Mouse (Mus musculus) C3H10T1/2 (cell line): ENCODE data around the gene Usp22. TPM values are rescaled to one million over a fixed set of nuclear protein-coding genes. Genes with fewer than 3 reads are reported as not detected.

Experiments
- polyA plus RNA-seq, 2 experiments: library from polyadenylated mRNA; unstranded; fragments of >200 nt; fragmentation: generic; extraction: Trizol; gene quantifications; one replicate each; pipeline ENCODE4 v1.2.1; 2012; ENCODE audit warnings: missing spikeins in 2 of 2

Usp22 gene
- 10 to 100 TPM in 1 of 2 experiments, 1 to 10 TPM in 1; 9.6 to 61.6 TPM for polyA plus RNA-seq

DNA sequence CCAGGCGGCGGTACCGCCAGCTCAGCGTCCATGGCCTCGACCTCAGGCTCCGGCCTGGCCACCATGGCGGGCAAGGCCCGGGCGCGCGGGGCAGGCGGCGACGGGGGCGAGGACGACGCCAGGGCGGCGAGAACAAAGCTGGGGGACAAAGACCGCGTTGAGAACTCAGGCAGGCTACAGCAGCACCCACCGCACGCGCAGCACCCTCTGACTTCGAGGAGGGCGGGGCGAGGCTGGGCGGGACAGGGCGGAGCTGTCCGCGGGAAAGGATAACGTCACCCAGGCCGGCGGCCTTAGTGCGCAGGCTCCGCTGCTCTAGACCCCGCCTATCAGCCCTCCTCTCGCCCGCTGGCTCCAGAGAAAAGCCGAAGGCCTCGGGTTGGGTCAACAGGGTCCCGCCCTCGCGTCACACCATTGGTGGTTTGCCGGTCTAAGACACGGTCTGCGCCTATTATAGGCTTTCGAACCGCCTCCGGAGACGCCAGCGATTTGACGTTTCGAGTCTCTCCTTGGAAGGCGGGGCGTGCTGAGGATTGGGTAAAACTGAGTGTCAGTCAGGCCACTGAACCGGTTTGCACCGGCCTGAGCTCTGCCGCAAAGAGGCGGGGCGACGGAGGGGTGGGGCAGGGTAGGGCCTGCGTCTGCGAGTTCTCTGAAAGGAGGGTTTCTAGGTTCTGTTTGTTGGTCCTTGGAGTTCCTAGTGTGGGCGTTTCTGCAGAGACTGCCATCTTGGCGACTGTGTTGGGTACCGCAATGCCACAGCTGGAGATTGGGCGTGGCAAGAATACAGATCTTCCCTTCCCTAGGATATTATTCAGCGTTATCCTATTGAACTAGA is at the start of gene Usp22:
TSS of gene Usp22 (minus strand) at position 235 of the 838 bp plus-strand sequence.

GRCm38 (mm10) chr11:61207487-61208246 is 32.8 kb upstream of the Usp22 start, which contains the start of gene Aldh3a1:
TSS of gene Aldh3a1 (plus strand) at chr11:61207537.

DNA sequence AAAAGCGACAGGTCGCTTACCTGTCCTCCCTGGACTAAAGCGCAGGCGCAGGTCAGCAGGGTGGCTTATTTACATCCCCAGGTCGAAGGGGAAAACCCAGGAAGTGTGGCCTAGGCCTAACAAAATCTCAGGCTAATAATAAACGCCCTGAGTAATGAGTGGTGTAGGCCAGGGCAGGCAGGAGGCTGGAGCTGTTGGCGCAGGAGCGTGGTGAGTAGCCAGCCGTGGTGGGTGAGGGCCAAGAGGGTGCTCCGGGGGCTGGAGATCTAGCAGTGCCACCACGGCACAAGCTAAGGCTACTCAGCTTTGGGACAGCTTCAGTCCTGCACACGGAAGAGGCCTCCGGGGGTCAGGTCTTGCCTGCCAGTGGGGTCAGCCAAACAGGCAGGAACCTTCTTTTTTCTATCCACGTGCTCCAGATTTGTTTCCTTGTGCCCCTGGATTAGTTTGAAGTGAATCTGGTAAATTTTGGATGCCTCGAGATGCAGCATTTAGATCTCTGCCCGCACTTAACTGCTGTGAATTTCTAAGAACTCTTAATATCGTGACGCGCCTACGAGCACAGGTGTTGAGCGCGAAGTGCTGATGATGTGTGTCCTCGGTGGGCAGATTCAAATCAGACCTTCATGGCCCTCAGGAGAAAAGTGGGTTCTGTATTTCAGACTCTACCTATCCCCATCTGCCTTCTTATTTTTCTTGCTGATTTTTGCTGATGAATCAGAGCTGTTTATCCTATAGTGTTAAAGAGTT is 48.1 kb downstream of the Usp22 start, which contains the start of gene Tnfrsf13b:
TSS of gene Tnfrsf13b (plus strand) at position 150 of the 750 bp plus-strand sequence.

Other genes with a start within 250 kb of the Usp22 start
- 100 to 1,000 TPM in 1 of 2 experiments, 10 to 100 TPM in 1; 95.4 to 113 TPM for gene Map2k3, start 243.0 kb downstream of the Usp22 start, polyA plus RNA-seq
- gene Kcnj12, start 152.5 kb downstream of the Usp22 start, polyA plus RNA-seq: under 1 TPM; 0.06 to 0.07 TPM
- gene Tnfrsf13b, start 48.3 kb downstream of the Usp22 start, polyA plus RNA-seq: not detected
- 100 to 1,000 TPM in 1 of 2 experiments, 10 to 100 TPM in 1; 29.4 to 110 TPM for gene Aldh3a1, start 32.5 kb upstream of the Usp22 start, polyA plus RNA-seq
- 10 to 100 TPM in 1 of 2 experiments, 1 to 10 TPM in 1; 2.2 to 28.4 TPM for gene Aldh3a2, start 92.4 kb upstream of the Usp22 start, polyA plus RNA-seq
- gene Slc47a2, start 167.8 kb upstream of the Usp22 start, polyA plus RNA-seq: under 1 TPM in 1 of 2 experiments, not detected in 1; 0.14 TPM
- gene Slc47a1, start 203.3 kb upstream of the Usp22 start, polyA plus RNA-seq: under 1 TPM in 1 of 2 experiments, not detected in 1; 0.04 TPM